Mouse (Mus musculus): Measurements from ENCODE around the gene Ankrd16.

The Ankrd16 gene

DNA sequence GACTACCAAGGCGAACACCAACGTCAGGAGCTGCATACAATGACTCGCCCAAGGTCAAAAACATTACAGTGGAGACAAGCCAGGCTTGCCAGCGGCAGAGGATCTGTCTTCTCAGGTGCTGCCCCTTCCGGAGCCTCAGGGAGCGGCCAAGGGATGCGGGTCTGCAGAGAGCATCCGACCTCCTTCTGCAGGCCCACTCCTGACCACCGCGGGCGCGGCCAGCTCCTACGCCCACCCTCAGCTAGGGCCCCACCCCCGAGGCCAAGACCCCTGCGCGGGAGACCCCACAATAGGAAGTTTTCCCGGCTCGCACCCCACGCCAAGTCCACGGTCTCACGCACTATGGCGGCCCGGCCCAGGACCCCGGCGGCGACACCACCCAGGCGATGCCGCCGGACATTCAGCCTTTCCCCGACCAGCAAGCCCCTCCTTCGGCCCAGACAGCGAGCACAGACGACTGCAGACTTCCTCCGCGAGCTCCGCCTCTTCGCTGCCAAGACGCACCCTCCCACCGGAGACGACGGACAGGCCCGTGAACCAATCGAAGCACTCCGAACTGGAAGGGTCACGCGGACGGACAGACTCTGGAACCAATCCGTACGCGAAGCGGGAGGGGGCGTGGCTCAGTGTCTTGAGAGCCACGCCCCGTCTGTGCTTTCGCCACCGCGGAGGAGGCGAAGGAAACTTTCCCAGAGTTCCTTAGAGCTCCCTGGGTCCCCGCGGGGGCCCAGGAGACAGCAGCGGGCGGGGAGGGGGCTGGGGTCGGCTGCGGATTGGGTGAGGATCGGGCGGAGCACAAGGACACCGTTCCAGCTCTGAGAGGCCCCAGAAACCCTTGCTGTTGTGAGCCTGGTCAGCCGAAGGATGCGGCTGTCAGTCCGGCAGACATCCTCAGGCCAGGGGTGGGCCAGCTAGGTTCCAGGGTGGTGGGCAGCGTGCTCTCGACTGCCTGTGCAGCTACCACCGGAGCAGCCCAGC, at the start of gene Ankrd16, which contains the start of gene Fbh1:
TSS of gene Ankrd16 (plus strand) at position 786 of the 978 bp plus-strand sequence.
TSS of gene Fbh1 (minus strand) at position 492 of the 978 bp plus-strand sequence.
- peak; percentile 100 for DNase-seq (ENCODE audit: low spot score in 2 of 2)

DNA sequence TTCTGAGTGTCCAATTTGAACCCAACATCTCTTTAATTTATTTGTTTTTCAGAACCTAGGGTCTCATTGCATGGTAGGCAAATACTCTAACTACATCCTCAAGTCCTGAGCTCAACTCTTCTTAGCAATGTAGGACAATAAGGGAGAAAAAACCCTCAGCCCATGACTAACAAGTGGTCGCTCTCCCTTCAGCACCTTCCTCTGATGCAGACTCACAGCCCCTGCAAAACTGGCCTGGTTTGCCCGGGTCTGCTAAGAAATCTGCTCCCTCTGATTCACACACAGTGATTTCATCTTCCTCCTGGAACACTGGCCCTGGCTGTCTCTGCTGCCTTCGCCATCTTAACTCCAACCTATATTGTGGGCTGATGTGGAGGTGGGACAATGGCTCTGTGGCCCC, 48.6 kb upstream of the Ankrd16 start:
- no peak for DNase-seq (ENCODE audit: low spot score in 2 of 2)

DNA sequence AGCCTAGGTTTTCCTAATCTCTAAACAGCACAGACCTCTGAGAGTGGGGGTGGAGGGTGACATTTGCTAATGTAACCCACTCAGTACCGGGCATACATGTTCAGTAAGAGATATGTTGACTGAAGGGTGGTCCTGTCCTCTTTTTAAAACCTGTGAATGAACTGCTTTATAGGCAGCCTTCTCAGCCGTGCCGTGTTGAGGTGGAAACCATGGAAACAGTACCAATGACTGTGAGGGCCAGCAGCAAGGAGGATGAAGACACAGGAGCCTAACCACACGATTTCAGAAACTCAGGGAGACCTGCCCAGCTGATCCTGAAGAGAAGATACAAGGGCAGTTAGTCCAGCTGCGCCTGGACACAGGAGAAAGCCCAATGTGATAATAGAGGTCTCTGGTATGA, 44.7 kb upstream of the Ankrd16 start:
- DNase-seq (ENCODE audit: low spot score in 2 of 2) = no peak

DNA sequence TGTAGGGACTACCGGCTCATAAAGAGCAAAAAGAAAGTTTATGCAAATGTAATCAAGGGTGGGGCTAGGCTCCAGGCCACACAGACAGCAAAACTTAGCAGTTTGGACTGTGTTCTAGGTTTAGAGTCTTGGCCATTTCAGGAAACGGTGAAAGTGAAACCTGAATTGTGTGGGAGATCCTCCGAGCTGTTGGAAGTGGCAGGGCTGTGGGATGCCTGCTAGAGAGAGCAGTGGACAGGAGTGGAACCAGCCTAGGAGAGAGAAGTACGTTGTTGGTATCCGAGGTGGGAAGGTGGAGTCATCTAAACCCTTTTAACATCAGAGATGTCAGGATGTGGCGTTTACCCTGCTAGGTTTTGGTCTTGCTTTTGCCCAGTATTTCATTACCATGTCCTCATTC, 41.8 kb upstream of the Ankrd16 start:
- DNase-seq (ENCODE audit: low spot score in 2 of 2) = no peak

DNA sequence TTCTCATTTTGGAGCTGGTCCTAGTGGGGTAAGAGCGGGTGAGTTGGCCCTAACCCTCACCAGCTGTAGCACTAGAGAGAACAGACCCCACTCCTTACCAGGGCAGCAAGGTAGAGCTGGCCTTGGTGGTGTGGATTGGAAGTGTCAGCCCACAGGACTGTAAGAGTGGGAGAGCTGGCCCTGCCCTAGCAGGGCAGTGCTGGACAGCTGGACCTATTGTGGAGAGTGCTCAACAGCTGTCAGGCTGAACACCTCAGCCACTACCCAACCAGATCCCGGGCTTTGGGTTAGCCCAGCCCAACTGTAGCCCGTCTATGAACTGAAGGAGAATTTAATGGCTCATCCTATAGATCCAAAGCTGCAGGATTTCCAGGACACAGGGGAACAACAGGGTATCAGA, 38.9 kb upstream of the Ankrd16 start:
- DNase-seq (ENCODE audit: low spot score in 2 of 2) = no peak

DNA sequence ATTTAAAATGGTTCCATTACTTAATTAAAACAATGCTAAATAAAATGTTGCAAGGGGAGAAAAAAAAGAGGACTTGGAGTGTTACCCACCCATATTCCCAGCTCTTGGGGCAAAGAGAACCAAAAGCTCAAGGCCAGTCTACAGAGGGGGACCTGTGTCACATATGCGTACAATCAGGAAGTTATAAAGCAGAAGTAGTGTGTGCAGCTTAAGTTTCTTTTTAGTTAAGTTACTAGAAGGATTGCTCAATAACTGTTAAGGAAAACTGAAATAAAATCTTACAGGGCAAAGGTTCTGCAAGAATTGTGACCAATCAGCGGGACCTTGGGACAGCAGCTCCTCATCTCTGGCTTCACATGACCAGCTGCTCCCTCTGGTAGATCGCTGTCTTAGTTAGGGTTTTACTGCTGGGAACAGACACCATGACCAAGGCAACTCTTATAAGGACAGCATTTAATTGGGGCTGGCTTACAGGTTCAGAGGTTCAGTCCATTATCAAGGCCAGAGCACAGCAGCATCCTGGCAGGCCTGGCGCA, 38.1 kb upstream of the Ankrd16 start:
- no peak for DNase-seq (ENCODE audit: low spot score in 2 of 2)

DNA sequence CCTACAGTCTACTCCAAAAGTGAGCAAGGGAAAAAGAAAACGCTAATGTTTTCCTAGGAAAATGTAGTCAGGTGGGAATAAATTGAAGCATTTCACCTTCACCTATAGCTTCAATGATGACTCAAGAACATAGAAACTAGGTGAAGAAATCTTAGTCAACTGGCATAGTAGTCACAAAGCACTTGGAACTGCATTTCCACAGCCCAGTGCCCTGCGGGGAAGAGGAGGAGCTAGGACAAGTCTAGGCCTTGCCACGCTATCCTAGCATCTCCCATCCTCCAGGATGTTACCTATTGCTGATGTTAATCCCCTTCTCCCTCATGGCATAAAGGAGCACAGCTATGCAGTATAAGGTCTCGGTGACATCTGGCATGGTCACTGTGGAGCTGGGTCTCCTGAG, 15.1 kb upstream of the Ankrd16 start:
- DNase-seq (ENCODE audit: low spot score in 2 of 2) = no peak

DNA sequence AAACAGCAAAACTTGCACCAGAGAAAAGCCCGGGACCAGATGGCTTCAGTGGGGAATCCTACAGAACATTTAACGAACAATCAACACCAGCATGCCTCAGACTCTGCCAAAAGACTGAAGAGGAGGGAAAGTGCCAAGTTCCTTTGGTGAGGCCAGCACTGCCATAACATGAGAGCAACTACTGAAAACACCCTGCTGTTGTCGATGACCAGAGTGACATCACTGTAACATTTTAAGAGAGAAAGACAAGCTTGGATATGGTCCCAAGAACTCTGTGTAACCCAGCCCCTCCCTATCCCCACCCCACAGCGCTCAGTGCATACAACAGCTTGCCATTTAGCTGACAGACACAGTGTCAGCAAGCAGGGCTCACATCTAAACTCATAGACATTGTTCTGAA, 12.0 kb upstream of the Ankrd16 start:
- DNase-seq (ENCODE audit: low spot score in 2 of 2) = no peak

DNA sequence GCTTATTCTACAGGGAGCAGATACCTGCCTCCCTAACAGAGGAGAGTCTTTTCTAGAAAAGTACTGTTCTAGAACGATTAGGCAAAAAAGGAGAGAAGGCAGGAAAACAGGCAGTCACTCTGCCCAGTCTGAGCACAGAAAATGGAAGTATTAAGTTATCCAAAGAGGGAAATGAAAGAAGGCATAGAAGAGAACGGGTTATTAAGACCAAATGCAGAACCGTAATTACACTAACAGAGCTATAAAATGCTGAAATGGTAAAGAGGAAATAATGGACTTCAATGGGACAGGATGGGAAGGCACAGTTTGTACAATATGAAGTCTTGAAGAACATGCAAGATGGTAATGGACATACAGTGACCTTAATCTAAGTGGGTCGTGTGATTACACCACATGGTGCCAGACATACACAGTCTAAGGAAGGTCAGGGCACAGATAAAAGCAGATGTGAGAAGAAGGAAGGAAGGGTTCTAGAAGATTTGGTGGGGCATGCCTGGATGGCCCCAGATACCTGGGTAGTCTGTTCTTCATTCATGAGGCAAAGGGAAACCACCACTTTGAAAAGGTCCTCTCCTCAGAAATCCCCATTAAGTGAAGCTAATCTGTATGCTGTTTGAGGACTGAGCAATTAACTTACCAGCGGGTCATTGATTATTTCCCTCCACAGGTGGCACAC, 11.1 kb upstream of the Ankrd16 start:
- DNase-seq (ENCODE audit: low spot score in 2 of 2) = no peak

DNA sequence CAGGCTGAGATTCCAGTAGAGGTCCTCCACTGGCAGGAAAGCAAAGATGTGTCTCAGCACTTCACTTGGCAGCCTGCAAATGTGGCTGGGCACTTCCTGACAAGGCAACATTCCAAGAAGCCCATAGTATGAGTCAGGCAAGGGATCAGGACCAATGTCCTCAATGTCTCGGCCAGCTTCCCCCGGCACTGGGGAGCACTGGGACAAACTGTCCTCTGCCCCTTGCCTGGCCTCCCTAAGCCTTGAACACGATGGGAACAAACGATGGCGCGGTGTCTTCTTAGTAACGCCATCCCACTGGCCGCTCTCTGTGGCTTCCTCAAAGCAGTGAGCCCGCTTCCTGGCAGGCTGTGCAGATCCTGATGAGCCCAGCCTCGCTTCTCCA, 10.5 kb upstream of the Ankrd16 start:
- DNase-seq (ENCODE audit: low spot score in 2 of 2) = no peak

DNA sequence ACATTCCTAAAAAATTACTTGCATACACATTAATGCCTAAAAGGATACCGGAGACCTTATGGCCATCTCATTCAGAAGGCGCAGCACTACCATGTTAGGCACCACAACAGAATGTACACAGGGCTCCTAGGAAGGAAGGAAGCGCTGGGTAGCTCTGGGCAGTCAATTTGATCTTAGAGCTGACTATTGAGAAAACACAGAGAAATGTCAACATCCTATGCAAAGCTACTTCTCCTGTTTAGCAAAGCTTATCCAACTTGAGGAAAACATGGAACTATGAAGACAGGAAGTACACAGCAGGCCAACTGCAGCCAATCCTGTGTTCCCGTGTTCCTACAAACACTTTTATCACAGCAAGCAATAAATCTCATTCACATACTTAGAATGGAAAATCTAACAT, 6.0 kb upstream of the Ankrd16 start:
- DNase-seq (ENCODE audit: low spot score in 2 of 2) = no peak

DNA sequence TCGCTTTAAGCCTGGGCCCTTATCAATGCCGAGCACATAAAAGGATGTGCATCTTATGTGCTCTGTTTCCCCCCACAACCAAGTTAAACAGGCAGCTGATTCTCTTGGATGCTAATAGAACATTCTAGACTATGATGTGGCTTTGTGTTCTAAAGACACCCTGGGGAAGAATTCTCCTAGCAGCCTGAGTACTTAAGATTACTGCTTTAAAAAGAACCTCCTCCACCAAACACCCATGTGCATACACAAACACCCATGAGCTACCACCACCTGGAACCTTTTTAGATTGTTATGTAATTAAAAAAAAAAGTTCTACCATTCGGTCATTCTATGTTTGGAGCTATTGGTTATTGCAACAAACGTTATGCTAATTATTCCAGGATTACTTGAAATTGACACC, 5.3 kb upstream of the Ankrd16 start:
- DNase-seq (ENCODE audit: low spot score in 2 of 2) = no peak

DNA sequence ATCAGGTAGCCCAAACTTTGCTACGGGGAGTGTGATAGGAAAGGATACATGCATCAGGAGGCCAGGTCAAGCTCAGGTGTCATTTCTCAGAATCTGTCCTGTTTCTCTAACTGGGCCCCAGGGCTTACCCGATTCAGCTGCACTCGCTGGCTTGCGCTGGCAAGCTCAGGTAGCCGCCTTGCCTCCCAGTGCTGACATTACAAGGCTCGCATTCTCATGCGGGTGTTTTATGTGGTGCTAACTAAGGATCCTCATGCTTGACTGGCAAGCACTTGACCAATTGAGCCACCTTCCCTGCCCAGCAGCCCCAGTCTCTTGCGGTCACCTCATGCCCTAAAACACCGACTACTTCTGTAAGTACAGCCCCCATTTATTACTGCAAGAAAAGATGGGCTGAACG, 3.2 kb upstream of the Ankrd16 start:
- DNase-seq (ENCODE audit: low spot score in 2 of 2) = no peak

DNA sequence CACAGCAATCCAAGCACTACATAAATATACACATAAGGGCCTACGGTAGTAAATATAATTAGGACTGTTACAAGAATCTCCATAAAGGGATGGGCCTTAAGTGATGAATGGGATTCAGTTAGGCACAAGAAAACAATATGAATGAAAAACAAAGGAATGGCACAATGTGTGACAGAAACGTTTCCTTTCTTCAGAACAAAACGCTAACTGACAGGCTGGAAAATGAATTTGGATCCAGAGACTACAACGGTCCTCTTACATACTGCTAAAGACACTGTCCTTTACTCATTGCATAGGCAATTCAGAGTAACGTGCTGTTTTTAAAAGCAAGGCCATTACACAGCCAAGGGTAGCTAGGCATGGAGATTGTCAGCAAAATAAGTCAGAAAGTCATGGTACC, 2.6 kb upstream of the Ankrd16 start:
- DNase-seq (ENCODE audit: low spot score in 2 of 2) = no peak

DNA sequence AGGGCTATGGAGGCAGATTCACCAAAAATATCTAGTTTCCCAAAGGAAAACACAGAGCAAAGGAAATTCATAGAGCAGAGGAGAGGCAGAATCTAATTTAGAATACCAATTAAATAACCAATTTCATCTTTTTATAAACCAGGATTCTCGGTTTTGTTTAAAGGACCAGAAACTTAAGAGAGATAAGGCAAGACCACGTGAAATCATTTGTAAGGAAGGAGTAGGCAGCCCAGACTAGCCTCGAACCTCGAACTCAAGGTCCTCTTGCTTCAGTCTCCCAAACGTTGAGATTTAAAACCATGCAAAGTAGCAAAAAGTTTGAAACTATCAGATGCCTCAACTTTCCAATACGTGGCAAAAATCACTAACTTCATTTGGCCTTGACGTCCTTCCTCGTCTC, 1.3 kb upstream of the Ankrd16 start:
- DNase-seq (ENCODE audit: low spot score in 2 of 2) = no peak

DNA sequence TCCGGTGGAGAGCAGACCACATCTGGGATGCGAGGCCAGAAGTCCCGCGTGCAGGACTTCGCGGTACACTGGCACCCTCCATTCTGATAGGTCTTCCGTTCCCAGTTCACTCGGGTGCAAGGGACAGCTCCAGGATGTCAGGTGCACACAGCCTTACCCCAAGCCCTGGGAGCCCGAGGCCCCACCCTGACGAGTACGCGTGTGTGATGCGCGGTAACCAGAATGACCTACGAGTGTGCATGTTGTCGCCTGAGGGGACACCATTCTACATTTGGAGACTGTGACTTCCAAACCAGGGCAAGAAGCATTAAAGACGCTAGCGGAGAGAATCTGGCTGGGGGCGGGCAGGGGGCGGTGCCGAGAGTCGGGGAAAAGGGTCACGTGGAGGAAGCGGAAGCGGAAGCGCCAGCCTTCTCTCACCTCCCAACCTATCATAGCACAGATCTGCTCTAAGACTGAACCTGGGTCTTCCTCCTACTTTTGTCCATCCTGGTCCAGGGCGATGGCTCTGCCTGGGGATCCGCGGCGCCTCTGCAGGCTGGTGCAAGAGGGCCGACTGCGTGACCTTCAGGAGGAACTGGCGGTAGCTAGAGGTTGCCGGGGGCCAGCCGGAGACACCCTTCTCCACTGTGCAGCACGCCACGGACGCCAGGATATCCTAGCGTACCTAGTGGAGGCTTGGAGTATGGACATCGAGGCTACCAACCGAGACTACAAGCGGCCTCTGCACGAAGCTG, 579 bp downstream of the Ankrd16 start:
- peak; percentile 74 to 88 for DNase-seq (ENCODE audit: low spot score in 2 of 2)

DNA sequence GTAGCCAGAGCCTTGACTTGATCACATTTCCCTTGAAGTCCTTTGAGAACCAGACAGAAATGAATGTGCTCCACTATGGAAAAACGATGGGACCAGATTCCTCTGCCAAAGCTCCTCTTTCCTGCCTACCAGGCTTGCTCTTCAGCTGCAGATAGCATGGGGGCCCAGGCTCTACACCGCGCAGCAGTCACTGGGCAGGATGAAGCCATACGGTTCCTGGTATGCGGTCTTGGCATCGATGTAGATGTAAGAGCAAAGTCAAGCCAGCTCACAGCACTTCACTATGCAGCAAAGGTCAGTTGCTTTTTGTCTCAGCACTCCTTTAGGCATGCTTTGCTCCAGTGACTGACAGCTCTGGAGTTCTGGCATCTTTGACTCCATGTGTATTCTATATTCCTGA, 6.5 kb downstream of the Ankrd16 start:
- DNase-seq (ENCODE audit: low spot score in 2 of 2) = no peak

DNA sequence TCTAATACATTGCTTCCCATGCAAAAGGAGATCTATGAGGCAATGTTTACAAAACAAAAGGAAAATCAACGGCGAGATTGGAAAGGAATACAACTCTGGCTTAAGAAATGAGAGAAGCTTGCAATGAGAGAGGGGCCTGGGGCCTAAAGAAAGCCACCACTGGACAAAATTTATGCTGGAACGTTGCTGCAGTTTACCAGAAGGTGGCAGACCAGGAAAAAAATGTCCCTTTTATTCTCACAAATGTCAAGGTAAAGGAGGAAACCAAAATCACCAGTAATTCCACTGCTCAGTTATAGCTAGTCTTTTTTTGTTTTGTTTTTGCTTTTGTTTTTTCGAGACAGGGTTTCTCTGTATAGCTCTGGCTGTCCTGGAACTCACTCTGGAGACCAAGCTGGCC, 17.0 kb downstream of the Ankrd16 start:
- no peak for DNase-seq (ENCODE audit: low spot score in 2 of 2)

DNA sequence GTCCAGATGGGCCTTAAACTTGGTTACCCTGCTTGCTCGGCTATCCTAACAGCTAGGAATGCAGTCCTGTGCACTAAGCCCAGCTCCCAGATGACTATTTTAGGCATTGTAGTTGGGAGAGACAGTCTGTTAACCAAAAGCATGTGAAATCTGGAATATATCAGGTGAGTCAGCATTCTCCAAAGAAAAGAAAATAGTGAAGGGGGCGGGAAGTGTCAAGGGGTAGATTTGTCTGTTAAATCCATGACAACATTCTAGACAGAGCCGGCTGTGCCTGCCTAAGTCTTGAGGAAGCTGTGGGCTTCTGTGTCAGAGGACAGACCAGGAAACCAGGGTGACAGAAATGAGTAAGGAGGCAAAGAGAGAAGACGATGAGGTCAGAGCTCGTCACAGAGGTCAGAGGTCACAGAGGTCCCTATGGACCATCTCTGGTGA, 20.3 kb downstream of the Ankrd16 start:
- DNase-seq (ENCODE audit: low spot score in 2 of 2) = no peak

DNA sequence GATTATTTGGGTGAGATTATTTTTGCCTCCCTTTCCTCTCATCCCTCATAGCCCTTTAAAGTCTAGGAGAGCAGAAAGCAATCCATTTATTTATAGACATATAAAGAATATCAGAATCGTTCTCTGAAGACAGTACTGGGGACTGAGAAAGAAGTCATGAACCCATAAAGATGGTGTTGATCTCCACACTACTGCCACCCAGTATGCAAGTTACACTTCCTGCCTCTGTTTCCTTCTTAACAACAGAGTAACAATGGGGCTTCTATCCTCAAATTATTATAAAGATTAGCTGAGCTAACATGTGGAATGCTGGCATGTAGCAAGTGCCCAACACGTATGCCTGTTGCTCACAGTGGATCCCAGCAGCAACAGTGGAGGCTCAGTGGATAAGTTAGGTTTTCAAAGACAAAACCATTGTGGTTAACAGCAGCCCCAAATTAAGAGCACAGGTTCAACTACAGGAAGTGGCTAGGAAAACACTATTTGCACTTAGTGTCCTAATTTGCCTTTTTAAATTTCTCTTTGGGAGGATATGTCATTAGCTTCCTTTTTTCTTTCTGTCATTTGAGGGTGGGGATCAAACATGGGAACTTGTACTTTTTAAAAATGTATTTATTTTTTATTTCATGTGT, 23.7 kb downstream of the Ankrd16 start:
- DNase-seq (ENCODE audit: low spot score in 2 of 2) = no peak
